Mouse (Mus musculus): ENCODE measurements around the gene Zfp428.

The Zfp428 gene

DNA sequence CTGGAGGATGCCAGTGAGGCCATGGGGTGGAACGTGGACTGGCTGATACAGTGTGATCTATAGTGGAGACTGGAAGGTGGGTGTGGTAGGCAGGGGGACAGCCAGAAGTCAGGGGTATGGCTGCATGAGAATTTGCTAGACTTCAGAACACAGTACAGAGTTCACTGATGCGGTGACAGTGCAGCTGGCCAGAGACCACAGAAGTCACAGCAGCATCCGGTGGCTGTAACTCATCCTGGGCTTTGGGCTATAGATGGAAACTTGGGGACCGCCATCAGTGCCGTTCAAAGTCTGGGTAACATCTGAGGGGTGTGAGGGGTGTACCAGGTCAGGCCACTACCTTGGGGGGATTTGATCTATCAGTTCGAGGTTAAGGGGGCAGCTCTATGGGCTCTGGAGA, 16.9 kb downstream of the Zfp428 start:
- DNase-seq: no peak

DNA sequence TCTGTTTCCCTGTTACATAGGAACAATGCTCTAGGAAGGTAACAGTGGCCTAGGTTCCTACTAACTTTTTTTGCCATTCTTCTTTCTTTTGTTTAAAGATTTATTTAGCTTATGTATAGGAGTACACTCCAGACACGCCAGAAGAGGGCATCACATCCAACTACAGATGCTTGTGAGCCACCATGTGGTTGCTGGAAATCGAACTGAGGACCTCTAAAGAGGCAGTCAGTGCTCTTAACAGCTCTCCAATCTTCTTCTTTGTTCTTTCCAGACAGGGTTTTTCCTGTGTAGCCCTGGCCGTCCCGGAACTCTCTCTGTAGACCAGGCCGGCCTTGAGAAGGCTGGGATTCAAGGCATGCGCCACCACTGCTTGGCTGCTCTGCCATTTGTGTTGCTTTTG, 18.2 kb downstream of the Zfp428 start:
- DNase-seq: no peak

DNA sequence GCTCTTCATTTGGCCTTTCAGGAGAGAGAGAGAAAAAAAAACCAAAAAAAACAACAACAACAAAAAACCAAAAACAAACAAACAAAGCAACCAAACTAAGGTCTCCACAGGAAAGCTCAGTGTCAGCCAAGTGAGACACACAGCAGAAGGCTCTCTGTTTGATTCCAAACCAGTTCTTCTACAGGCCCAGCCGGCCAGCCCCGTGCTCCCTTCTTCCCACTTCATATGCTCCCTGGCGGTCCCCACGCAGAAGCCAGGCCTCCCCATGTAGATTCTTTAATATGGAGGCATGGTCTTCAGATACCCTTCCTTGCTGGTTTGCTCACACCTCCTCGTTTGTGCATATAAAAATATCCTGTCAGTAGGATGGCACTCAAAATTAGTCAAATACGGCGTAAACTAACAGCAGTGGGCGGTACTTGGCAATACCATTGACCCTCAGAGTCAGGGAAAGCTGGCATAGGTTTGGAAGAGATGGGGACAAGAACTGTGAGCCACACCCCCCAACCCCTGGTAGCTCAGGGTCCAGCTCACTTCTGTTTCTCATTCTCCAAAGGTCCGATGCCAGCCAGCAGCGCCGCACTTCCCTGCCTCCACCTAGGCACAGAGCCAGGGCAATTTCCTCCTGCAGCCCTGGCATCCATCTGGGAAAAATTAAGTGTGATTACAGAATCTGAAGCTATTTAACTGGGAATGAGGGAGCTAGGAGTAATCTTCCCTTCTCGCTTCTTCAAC, 19.0 kb downstream of the Zfp428 start:
- DNase-seq: no peak

DNA sequence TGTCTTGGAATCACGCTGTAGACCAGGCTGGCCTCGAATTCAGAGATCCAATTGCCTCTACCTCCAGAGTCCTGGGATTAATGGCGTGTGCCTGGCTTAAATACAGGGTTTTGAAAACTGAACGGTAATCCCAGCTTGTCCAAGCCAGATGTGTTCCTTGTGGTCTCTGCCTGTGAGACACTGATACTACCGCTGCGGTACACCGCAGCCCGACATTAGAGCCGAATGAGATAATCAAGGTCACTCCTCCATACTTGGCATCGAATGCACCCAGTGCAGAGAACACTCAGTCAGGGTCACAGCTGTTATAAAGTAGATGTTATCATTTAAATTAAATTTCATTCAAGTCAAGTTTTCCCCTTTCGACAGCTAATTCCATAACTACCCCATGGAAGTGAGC, 22.1 kb downstream of the Zfp428 start:
- no peak for DNase-seq

DNA sequence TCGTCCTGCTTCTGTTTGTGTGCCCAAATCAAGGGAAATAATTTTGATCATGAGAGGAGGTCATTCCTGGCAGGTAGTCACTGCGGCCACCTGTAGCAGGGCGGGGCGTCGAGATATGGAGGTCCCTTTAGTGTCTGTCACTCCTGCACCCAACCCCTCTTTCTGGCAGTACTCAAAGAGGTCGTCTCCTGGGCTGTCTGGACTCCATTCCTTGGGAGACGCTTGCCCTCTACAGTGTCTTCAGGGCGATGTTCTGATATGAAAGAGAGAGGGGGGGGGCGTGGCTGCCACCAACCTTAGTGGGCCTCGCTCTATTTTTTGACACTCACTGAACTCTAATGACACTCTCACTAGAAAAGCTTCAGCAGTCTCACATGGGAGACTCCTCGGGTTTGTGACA, 22.8 kb downstream of the Zfp428 start:
- no peak for DNase-seq

DNA sequence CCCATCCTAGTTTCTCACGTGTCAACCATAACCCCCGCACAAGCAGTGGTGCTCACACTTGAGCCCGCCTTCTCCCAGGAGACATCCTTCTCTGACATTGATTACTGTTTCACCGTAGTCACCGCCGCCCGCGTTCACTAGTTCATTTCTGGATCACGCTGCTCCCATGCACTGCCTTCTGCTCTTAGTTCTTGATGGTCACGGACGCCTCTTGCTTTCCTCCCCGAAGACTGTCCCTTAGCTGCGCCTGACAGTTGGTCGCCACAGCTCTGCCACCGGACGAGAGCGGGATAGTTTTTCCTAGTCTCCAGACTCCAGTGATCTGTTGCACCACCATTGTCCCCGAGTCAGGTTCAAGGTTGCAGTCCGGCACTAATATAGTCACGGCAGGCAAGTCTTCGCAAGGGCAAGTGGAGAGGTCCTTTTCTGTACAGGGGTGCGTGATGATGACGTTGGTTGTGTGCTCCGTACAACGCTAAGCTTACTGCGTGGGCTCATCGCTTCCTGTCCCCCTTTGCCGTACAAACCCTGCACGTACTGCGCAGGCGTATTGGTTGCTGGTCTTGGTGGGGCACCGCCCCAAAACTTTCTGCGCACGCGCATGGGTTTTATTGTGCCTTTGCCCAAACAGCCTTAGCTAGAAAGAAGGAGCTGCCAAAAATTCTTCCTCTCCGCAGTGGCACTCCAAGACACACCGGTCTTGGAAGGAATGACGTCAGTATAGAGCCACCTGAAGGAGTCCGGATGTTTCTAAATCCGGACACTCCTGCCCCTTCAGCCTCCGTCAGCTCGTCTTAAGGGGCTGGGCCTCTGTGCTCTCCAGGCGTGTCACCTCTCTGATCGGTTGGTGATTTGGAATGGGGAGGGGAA, 23.5 kb downstream of the Zfp428 start, which contains the start of gene Irgq:
Irgq (plus strand) TSS at position 628 of the 870 bp plus-strand sequence.
- DNase-seq: peak; percentile 96 to 97

DNA sequence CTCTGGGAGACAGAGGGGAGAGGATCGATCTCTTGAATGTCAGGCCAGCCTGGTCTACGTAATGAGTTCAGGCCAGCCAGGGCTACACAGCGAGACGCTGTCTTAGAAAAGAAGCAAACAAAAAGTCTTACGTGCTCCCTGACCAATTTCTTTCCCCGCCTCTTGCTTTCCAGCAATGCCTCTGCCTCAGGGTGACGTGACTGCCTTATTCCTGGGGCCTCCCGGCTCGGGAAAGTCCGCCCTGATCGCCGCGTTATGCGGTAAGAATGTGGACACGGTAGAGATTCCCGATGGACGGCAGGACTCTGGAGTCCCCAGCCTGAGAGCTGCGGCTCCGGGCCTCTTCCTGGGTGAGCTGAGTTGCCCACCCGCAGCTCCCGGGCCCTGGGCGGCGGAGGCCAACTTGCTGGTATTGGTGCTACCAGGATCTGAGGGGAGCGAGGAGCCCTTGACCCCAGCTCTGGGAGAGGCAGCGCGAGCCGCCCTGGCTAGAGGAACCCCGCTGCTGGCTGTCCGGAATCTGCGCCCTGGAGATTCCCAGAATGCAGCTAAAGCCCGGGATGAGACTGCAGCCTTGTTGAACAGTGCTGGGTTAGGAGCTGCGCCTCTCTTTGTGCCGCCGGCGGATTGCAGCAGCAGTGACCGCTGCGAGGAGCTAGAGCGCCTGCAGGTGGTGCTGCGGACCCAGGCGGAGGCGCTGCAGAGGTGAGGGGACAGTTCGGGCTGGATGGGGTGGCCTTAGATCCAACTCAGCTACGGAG, 24.6 kb downstream of the Zfp428 start:
- DNase-seq: peak; percentile 59 to 76

DNA sequence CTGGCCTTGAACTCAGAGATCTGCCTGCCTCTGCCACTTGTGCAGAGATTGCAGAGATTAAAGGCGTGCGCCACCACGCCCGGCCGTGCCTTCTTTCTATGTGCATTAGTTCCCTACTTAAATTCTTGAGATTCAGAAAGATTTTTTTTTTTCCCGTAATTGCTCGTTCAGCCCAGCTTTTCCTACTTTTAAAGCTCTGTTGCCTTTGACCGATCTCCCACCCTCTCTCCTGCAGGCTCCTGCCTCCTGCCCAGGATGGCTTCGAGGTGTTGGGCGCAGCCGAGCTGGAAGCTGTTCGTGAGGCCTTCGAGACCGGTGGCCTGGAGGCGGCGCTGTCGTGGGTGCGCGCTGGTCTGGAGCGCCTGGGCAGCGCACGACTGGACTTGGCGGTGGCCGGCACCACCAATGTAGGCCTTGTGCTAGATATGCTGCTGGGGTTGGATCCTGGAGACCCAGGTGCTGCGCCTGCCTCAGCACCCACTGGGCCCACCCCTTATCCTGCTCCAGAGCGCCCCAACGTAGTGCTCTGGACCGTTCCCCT, 26.3 kb downstream of the Zfp428 start:
- DNase-seq: no peak

DNA sequence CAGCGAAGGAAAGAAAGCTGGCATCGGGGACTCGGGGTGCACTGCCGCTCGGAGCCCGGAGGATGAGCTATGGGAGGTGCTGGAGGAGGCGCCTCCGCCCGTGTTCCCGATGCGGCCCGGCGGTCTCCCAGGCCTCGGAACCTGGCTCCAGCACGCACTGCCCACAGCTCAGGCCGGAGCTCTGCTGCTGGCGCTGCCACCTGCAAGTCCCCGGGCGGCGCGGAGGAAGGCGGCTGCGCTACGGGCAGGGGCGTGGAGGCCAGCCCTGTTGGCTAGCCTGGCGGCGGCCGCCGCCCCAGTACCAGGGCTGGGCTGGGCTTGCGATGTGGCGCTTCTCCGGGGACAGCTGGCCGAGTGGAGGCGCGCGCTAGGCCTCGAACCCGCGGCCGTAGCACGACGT, 27.0 kb downstream of the Zfp428 start:
- DNase-seq: no peak

DNA sequence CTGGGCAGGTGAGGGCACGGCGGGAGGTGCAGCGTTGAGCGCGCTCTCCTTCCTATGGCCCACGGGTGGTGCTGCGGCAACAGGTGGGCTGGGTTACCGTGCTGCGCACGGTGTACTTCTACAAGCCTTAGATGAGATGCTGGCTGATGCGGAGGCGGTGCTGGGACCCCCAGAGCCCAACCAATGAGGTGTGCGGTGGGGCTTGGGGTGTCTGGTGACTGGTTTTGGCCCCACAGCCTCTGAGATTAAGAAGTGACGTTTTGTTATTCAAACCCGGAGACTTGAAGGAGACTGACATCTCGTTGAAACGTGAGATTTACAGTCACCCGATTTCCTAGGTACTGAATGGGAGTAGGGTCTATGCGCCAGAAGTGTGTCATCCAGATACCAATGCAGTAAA, 27.5 kb downstream of the Zfp428 start:
- DNase-seq: no peak

DNA sequence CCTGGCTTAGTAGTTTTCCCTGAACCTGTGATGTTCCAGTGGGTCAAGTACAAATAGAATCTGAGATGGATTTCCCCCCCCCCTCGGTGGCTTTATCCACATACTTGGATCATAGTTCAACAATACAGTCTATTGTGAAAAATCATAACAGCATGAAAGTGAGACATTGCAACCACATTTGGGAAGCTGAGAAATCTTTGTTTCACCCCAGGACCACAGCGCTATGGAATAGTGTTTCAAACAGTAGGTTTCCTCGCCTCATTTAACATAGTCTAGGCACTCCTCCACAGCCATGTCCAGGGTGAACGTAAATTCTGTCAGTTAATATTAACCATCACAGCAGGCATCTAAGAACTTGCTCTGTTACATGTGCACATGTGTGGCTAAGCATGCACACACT, 30.3 kb downstream of the Zfp428 start:
- no peak for DNase-seq

DNA sequence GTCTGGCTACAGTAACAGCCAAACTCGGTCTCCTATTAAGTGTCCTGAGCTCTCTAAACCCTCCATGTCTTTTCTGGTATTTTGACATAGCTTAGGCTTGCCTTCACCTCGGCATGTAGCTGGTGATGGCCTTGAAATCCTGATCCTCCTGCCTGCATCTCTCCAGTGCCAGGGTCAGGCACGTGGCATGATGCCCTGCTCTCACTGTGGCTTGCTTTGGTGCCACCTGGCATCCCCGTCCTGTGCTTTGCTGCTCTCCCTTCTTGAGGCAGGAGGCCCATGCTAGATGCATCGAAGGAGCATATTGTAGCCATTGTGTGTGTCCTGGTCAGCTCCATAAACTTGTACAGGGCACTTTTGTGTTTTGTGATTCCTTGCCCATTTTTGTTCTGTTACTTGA, 30.8 kb downstream of the Zfp428 start:
- DNase-seq: no peak

DNA sequence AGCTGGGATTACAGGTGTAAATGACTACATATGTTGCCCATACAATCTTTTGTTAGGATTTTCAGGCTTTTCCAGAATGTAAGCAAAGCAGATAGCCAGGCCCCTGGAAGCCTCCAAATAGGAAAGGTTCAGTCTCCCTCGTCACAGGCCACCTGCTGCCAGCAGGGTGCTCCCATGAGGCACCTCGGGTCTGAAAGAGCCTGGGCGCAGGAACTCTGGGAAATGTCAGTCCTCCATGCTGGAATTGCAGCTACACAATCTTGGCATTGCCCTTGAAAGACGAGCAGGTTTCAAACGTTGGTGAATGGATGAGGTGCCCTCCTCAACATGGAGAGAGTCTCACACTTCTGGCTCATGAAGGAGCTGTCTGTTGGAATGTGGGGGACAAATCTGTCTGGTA, 31.3 kb downstream of the Zfp428 start:
- DNase-seq: no peak

DNA sequence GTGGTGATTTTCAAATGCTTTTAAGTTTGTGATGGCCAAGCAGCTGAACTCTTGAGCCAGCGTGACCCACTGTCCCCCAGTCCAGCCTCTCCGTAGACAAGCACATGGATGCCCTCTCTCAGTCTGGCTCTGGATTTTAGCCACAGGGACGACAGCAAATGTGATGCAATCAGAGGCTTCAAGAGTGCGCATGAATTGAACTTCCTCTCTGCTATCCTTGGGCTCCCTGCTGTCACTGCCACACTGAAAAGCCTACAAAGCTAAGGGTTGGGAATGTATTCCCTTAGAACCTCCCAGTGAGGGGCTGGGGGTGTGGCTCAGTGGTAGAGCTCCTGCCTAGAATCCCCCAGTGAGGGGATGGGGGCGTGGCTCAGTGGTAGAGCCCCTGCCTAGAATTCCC, 31.9 kb downstream of the Zfp428 start:
- DNase-seq: no peak

DNA sequence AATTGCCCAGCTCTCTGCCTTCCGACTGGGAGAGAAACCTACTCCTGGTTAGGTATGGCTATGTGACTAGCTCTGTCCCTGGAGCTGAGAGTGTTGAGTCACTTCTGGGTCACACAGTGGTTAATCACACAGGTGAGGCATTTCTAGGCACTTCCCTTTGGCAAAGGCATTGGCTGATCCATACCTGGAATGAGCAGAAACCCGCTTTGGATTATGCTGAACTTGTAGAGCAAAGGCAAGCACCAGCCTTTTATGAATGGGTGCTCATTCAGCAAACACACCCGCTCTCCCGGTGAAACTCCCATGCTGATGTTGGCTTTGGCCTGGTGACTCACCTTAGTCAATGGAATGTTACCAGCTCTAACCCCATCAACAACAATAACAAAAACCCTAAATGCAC, 32.9 kb downstream of the Zfp428 start:
- no peak for DNase-seq

DNA sequence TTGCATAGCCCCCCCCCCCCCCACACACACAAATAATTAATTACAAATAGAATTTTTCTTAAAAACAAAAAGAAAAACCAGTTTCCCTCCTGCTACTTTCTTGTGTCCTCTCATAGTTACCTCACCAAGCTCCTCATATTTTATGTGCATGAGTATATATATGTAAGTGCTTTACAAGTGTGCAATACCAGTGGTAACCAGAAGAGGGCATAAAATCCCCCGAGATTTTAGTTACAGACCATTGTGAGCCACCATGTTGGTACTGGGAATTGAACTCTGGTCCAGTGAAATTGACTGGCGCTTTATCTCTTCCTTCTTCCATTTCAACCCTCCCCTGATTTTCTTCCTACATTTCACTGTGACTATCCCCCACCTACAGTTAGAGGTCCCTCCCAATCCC, 37.7 kb downstream of the Zfp428 start:
- DNase-seq: no peak

DNA sequence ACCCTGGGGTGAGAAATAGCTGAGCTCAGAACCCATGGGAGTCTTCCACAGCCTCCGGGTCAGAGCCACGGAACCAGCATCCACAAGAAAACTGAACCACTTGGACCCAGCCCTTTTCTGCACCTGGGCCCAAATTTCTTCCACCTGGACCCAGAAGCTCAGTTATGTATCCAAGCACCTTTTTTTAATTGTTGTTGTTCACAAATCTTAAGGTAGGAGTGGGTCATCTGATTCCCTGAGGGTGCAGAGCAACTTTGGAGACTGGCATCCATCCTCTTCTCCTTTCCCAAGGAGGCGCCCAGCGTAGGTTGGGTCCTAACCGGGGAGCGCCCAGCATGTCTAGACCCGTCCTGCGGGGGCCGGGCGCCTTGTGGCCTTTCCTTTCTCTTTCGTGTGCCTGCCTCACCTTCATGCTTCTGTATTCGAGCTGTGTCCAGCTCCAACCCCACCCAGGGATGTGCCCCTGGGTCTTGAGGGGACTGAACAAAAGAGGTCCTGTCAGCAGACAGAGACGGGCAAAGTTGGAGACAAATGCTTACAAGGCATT, 39.3 kb downstream of the Zfp428 start, which contains the start of the genes Pinlyp and Xrcc1:
Pinlyp (minus strand) TSS at position 51 of the 547 bp plus-strand sequence.
Xrcc1 (plus strand) TSS at position 222 of the 547 bp plus-strand sequence.
- peak in 1 of 2 experiments; percentile 36 for DNase-seq

DNA sequence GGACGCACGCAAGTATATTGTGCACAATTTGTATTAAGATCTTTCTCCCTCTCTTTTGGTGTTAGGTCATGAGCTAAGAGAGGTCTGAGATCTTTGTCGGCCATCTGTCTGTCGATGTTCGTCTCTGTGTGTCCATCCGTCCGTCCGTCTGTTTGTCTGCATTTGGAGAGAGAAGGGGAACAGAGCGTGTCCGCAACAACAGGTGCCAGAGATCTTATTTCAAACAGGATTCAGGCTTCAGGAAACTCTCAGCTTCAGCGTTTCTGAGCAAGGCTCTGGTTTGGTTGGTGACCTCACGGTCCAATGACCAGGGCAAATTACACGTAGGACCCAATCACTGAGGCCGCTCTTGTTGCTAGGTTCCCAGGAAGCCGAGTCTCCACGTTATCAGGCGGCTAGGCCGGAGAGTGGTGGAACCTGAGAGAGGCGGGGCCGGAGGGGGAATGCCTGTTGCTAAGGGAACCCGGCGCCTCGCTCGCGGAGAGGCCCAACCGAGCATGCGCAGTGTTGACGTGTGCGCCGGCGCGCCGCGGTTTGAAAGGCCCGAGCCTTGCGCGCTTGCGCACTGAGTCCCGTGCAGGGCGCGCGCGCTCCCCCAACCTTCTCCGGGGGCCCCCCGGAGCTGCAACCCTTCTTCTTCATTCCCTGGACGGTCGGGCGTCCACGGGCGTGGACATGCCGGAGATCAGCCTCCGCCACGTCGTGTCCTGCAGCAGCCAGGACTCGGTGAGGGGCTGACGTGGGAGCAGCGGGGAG, 40.0 kb downstream of the Zfp428 start:
- DNase-seq: peak; percentile 97 to 98

DNA sequence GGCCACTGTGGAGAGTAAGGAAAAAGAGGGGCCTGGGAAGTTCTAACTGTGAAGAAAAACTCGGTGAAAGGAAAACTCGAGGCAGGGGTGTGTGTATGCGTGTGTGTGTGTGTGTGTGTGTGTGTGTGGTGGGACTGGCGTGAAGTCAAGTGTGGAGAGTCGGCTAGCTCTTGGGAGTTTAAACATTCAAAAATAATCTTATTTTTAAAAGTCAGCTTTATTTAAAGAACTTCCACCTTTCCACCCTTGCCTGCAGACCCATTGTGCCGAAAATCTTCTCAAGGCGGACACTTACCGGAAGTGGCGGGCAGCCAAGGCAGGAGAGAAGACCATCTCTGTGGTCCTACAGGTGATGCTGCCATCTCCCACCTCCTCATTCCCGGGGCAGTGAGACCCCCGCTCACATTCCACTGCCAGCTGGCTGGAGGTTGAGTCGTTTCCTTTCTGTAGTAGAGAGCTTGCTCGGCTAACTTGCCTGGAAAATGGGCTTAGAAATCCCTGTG, 40.8 kb downstream of the Zfp428 start:
- DNase-seq: no peak

DNA sequence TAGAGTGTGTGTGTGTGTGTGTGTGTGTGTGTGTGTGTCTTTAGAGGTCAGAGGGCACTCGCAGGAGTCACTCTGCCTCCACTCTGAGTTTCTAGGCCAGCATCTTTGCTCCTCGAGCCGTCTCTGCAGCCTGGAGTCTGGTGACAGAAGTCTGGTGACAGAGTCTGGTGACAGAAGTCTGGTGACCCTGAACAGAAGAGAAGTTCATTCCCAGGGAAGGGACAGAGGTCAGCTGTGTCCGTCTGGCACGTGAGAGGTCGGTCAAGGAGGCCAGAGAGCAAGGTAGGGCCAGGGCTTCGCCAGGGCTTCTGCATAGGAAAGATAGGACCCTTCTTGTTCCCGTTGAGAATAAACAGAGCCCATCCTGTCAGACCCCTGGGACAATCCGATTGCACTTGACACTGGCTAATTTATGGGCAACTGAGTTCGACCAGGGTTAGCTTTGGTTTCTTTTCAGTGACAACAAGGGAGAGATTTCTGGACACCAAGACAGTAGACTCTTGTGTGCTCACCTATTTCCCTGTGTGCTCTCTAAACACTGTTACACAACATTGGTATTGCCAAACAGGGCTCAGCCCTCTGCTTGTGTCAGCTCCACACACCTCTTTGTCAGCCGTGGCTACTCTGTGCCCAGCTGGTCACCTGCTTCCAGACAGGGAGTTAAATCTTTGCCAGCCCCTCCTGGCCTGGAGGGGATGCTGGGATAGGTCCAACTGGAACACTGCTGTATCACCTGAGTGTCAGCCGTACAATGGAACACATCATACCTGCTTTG, 45.4 kb downstream of the Zfp428 start:
- no peak for DNase-seq

DNA sequence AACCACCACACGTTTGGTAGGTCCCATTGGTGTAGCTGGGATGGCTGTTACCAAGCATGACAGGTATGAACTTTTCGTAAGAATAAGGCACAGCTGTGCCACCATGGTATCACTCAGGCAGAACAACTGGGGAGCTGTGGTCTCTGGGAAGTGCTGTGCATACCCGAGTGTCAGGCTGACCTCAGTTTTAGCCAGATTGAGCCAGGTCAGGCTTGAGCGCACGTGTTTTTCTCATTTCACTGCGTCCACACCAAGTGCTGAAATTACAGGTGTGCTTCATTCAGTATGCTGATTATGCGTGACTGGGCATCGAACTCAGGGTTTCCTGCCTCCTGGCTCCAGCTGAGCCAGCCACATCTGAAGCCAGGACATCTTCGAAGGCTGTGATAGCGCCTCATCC, 49.0 kb downstream of the Zfp428 start:
- DNase-seq: no peak

Data from spleen, adult 18-20 months (tissue).